13 mouse cellular contexts compared by ENCODE assay signal in genomic region chr8:15601531-15601930, GRCm38 (mm10).
A peak's percentile ranks its signal among the peaks of the same experiment; 100 is the strongest.
DNase-seq lines count a peak whose midpoint lies in the region; ATAC-seq and TF ChIP-seq lines count a peak whose summit lies in the region.
"Had no signal": no experiment of that assay in that cellular context is flagged by ENCODE, and none has a peak within 500 bp of the region (broad histone marks: within the 10 kb centered on the region; RNA-seq: fewer than 3 reads in every experiment).

No protein-coding gene starts in this region.

- no peaks in the 10 kb centered on the region for H3K9me3 ChIP-seq in heart, postnatal 0 days (replicated peaks; ENCODE audit: control insufficient read depth, low read length)
- H3K9me3 ChIP-seq in intestine, embryonic 15.5 days: no peaks in the 10 kb centered on the region
- no peaks in the 10 kb centered on the region for H3K9me3 ChIP-seq in intestine, postnatal 0 days (ENCODE audit: control insufficient read depth)
- H3K9me3 ChIP-seq: forebrain, embryonic 13.5 days; G1E; heart, embryonic 15.5 days had no signal

- no peak for DNase-seq in heart, postnatal 0 days (ENCODE audit: low spot score)
- DNase-seq in heart, adult 8-10 months (ENCODE audit: low spot score): no peak
- peak; percentile 12 for DNase-seq in ovary, postnatal 14 days (ENCODE audit: low spot score)
- DNase-seq in ovary, adult 18-20 months (ENCODE audit: low spot score): no peak
- DNase-seq in adrenal gland, postnatal 25 days: peak; percentile 38
- peak; percentile 25 to 48 for DNase-seq in layer of hippocampus, postnatal 14 days (ENCODE audit: low spot score in 2 of 2)
- DNase-seq: thymus, adult 2 months had no signal

- H3K9ac ChIP-seq in heart, postnatal 0 days (replicated peaks; ENCODE audit: low read depth, low read length): no peak overlapping the region
- H3K9ac ChIP-seq in intestine, embryonic 15.5 days: no peak overlapping the region
- H3K9ac ChIP-seq in intestine, postnatal 0 days (ENCODE audit: low read depth, low read length): no peak overlapping the region
- H3K9ac ChIP-seq: forebrain, embryonic 13.5 days; heart, embryonic 15.5 days had no signal

- no peaks in the 10 kb centered on the region for H3K27me3 ChIP-seq in heart, postnatal 0 days (ENCODE audit: control insufficient read depth, insufficient read depth, low read length)
- no peaks in the 10 kb centered on the region for H3K27me3 ChIP-seq in intestine, embryonic 15.5 days (replicated peaks)
- no peaks in the 10 kb centered on the region for H3K27me3 ChIP-seq in intestine, postnatal 0 days (replicated peaks; ENCODE audit: control insufficient read depth, insufficient read depth, low read length)
- H3K27me3 ChIP-seq: forebrain, embryonic 13.5 days; heart, embryonic 15.5 days; megakaryocyte, embryonic 14.5 days had no signal

- H3K36me3 ChIP-seq in heart, postnatal 0 days (replicated peaks; ENCODE audit: control insufficient read depth, insufficient read depth, low read length): no peaks in the 10 kb centered on the region
- H3K36me3 ChIP-seq in intestine, embryonic 15.5 days: no peaks in the 10 kb centered on the region
- no peaks in the 10 kb centered on the region for H3K36me3 ChIP-seq in intestine, postnatal 0 days (ENCODE audit: control insufficient read depth, insufficient read depth)
- H3K36me3 ChIP-seq: G1E; heart, embryonic 15.5 days had no signal

- no peaks in the 10 kb centered on the region for H3K4me1 ChIP-seq in heart, postnatal 0 days (ENCODE audit: control insufficient read depth, insufficient read depth)
- no peaks in the 10 kb centered on the region for H3K4me1 ChIP-seq in intestine, embryonic 15.5 days (replicated peaks)
- H3K4me1 ChIP-seq in intestine, postnatal 0 days (replicated peaks; ENCODE audit: control insufficient read depth, insufficient read depth, low read length): no peaks in the 10 kb centered on the region
- H3K4me1 ChIP-seq: forebrain, embryonic 13.5 days; heart, embryonic 15.5 days; megakaryocyte, embryonic 14.5 days had no signal

- WGBS in heart, postnatal 0 days: 57% methylated on average over 4 of the region's 4 CpGs
- WGBS in intestine, embryonic 15.5 days: 68% methylated on average over 4 of the region's 4 CpGs
- WGBS in intestine, postnatal 0 days: 77% methylated on average over 4 of the region's 4 CpGs

- no peak overlapping the region for H3K27ac ChIP-seq in heart, postnatal 0 days (ENCODE audit: low read depth)
- no peak overlapping the region for H3K27ac ChIP-seq in intestine, embryonic 15.5 days
- no peak overlapping the region for H3K27ac ChIP-seq in intestine, postnatal 0 days (ENCODE audit: low read depth, low read length)
- H3K27ac ChIP-seq: forebrain, embryonic 13.5 days; heart, embryonic 15.5 days had no signal

- H3K4me3 ChIP-seq in heart, postnatal 0 days (ENCODE audit: low read depth, low read length): no peak overlapping the region
- no peak overlapping the region for H3K4me3 ChIP-seq in intestine, embryonic 15.5 days (replicated peaks)
- H3K4me3 ChIP-seq in intestine, postnatal 0 days (ENCODE audit: low read depth, low read length): no peak overlapping the region
- H3K4me3 ChIP-seq: forebrain, embryonic 13.5 days; heart, embryonic 15.5 days; megakaryocyte, embryonic 14.5 days had no signal

- H3K4me2 ChIP-seq in heart, postnatal 0 days (ENCODE audit: low read depth, low read length): no peak overlapping the region
- no peak overlapping the region for H3K4me2 ChIP-seq in intestine, embryonic 15.5 days (replicated peaks)
- H3K4me2 ChIP-seq in intestine, postnatal 0 days (replicated peaks; ENCODE audit: low read depth): no peak overlapping the region
- H3K4me2 ChIP-seq: forebrain, embryonic 13.5 days; heart, embryonic 15.5 days had no signal

- ATAC-seq in heart, postnatal 0 days (ENCODE audit: insufficient read depth, low read depth): no peak
- no peak for ATAC-seq in intestine, embryonic 15.5 days
- no peak for ATAC-seq in intestine, postnatal 0 days
- ATAC-seq: forebrain, embryonic 13.5 days had no signal

- TF ChIP-seq EP300 in heart, postnatal 0 days (IDR thresholded peaks at IDR 0.05; ENCODE audit: low read depth): no peak

- 0 out of 2 replicates have a peak, but pooled peaks have one; percentile 19 for TF ChIP-seq CTCF in heart, postnatal 0 days (IDR thresholded peaks at IDR 0.05; ENCODE audit: low read depth)
- no peak for TF ChIP-seq CTCF in intestine, postnatal 0 days (IDR thresholded peaks at IDR 0.05; ENCODE audit: low read depth)

Comparison
In these comparisons a context has a peak if more than half of its experiments do, and no peak if none do; other contexts are left out.
1. DNase-seq: peak in ovary, postnatal 14 days (single experiment), adrenal gland, postnatal 25 days (single experiment) and layer of hippocampus, postnatal 14 days (2 of 2); none in heart, postnatal 0 days (single experiment), heart, adult 8-10 months (single experiment) and ovary, adult 18-20 months (single experiment).